Mouse (Mus musculus): Measurements from ENCODE around the gene Rnaseh2a.

DNA sequence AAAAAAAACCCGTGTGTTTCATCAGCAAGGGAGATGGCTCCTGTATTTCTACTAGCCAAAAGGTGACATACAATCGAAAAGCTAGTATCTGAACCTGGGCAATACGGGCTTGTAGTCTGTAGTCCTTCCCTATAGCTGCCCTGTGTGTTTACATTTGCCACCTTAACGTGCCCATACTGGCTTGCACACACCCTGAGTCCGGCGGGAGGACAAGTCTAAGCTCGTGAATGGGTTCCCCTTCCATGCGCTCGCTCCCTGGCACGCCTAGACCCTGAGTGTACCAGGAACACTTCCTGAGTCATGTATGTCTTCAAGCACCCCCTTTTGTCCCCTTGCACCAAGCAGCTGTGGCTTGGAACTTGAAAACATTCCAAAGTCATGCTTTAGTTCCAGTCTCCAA is 47.2 kb upstream of the Rnaseh2a start:
- no peak for TF ChIP-seq CTCF (IDR thresholded peaks at IDR 0.05; ENCODE audit: low read depth, low read length)
- no peak for TF ChIP-seq POLR2A (IDR thresholded peaks at IDR 0.05; ENCODE audit: extremely low read depth, insufficient read depth, low read length)
